In the genomic region with DNA sequence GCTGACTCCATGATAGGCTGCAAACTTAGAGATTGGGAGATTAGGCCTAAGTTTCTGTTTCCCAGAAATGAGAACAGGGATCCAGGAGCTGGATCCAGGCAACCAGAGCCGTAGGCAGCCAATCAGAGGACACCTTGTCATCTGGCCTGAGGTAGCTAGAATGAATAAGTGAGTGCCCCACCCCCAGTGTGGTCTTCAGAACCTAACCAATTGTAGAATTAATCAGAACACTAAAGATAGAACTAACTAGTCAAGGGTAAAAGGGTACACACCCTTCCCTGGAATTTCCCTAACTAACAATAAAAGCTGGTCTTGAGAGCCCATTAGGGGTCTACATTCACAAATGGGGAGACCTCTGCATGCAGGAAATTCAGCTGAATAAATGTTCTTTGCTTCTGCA, we compare ENCODE assay signal across 18 mouse cellular contexts.
DNase-seq lines count a peak whose midpoint lies in the region; ATAC-seq and TF ChIP-seq lines count a peak whose summit lies in the region.
"Had no signal": no experiment of that assay in that cellular context is flagged by ENCODE, and none has a peak within 500 bp of the region (broad histone marks: within the 10 kb centered on the region; RNA-seq: fewer than 3 reads in every experiment).

No protein-coding gene starts in this region.

- no peak overlapping the region for H3K27ac ChIP-seq in ES-E14 (ENCODE audit: insufficient read depth, low read depth, low read length, poor library complexity, severe bottlenecking)
- H3K27ac ChIP-seq: embryonic facial prominence, embryonic 10.5 days; embryonic facial prominence, embryonic 12.5 days; forebrain, embryonic 13.5 days; forebrain, embryonic 15.5 days had no signal

- H3K9ac ChIP-seq in ES-E14 (ENCODE audit: insufficient read depth, low read depth, low read length, poor library complexity, severe bottlenecking): no peak overlapping the region
- H3K9ac ChIP-seq: embryonic facial prominence, embryonic 12.5 days; forebrain, embryonic 13.5 days; forebrain, embryonic 15.5 days; forebrain, postnatal 0 days had no signal

- H3K4me1 ChIP-seq in ES-E14 (ENCODE audit: control insufficient read depth in 2 of 2, insufficient read depth in 2 of 2, low read length in 2 of 2, poor library complexity in 1 of 2): no peaks in the 10 kb centered on the region
- H3K4me1 ChIP-seq: embryonic facial prominence, embryonic 10.5 days; embryonic facial prominence, embryonic 12.5 days; forebrain, embryonic 13.5 days; forebrain, embryonic 15.5 days had no signal

- no peaks in the 10 kb centered on the region for H3K9me3 ChIP-seq in ES-E14 (ENCODE audit: control insufficient read depth, insufficient read depth, low read depth, low read length)
- H3K9me3 ChIP-seq: embryonic facial prominence, embryonic 10.5 days; embryonic facial prominence, embryonic 12.5 days; forebrain, embryonic 13.5 days; forebrain, embryonic 15.5 days had no signal

- H3K4me3 ChIP-seq in ES-E14 (ENCODE audit: insufficient read depth in 1 of 2, low read depth in 1 of 2, low read length in 2 of 2, poor library complexity in 1 of 2, severe bottlenecking in 1 of 2): no peak overlapping the region
- H3K4me3 ChIP-seq: embryonic facial prominence, embryonic 10.5 days; embryonic facial prominence, embryonic 12.5 days; forebrain, embryonic 13.5 days; forebrain, embryonic 15.5 days had no signal

- ATAC-seq in megakaryocyte, adult 5-6 weeks (ENCODE audit: poor library complexity, severe bottlenecking): no peak
- ATAC-seq: forebrain, embryonic 13.5 days; forebrain, embryonic 15.5 days; forebrain, postnatal 0 days had no signal

- DNase-seq in ES-CJ7 (ENCODE audit: low read depth, low spot score): peak; percentile 79
- DNase-seq in ES-E14 (ENCODE audit: low read depth, low spot score): peak; percentile 31
- peak; percentile 68 for DNase-seq in ZHBTc4 (ENCODE audit: low read depth, low spot score)
- DNase-seq in frontal cortex, postnatal 14 days (ENCODE audit: low spot score in 2 of 2): no peak
- DNase-seq: adrenal gland, adult 8-10 months; adrenal gland, postnatal 14 days; adrenal gland, postnatal 36 days; cerebellum, adult 11-12 months; cerebellum, adult 2 months; cerebellum, adult 9-10 months; cerebellum, postnatal 10 days; cerebellum, postnatal 25 days; forebrain, postnatal 0 days had no signal

- in situ Hi-C loops in ES-E14 (cut with MboI; ENCODE audit: low sequenced_read_pairs in 2 of 2, unreplicated experiment in 2 of 2): no loop called here

- no peaks in the 10 kb centered on the region for H3K36me3 ChIP-seq in ES-E14 (ENCODE audit: control insufficient read depth, insufficient read depth, low read length, poor library complexity, severe bottlenecking)
- H3K36me3 ChIP-seq: embryonic facial prominence, embryonic 10.5 days; embryonic facial prominence, embryonic 12.5 days; forebrain, embryonic 15.5 days had no signal

TF ChIP-seq in ES-E14, 5 proteins besides CTCF, POLR2A, EP300 and RAD21:
- no peak for TF ChIP-seq HCFC1 (IDR thresholded peaks at IDR 0.05; ENCODE audit: borderline replicate concordance, insufficient read depth, low read length)
- TF ChIP-seq CHD2 (IDR thresholded peaks at IDR 0.05; ENCODE audit: low read depth, low read length): no peak
- no peak for TF ChIP-seq ZC3H11A (IDR thresholded peaks at IDR 0.05; ENCODE audit: borderline replicate concordance, low read depth, low read length)
- no peak for TF ChIP-seq ZNF384 (IDR thresholded peaks at IDR 0.05; ENCODE audit: low read depth, low read length)

Comparison
In these comparisons a context has a peak if more than half of its experiments do, and no peak if none do; other contexts are left out.
1. DNase-seq: peak in ES-CJ7 (single experiment), ES-E14 (single experiment) and ZHBTc4 (single experiment); none in frontal cortex, postnatal 14 days (0 of 2).